Mouse (Mus musculus) ovary, postnatal 10 days (tissue): Measurements from ENCODE around the gene Gapdhs.
"Not testable (repeated sequence)": the region's sequence is repeated elsewhere in the genome, so short reads cannot be mapped to it uniquely, and the experiment has no call there.

Source experiments
- DNase-seq: peaks from one replicate; pipeline ENCODE4 v3.0.0; 2022; ENCODE audit warnings: low spot score

The Gapdhs gene

DNA sequence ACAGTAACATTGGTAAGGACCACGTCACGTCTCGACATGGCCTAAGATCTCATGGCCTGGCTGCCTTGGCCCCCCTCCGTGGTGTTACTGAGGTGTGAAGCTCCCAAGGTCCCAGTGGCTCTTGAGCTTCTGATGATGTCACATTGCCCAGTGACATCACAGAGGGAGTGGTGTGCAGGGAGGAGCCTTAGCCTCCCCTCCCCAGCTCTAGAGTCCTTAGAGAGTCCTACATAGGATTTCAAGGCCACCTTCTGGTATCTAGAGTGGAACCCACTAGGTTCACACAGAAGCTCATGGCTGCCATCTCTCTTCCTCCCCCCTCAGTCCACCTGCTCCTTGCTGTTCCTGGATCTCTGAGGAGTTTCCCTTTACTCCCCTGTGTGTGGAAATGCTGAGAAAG is at the start of gene Gapdhs:
Gapdhs (minus strand) TSS at position 65 of the 400 bp plus-strand sequence.
- not testable (repeated sequence) for DNase-seq

DNA sequence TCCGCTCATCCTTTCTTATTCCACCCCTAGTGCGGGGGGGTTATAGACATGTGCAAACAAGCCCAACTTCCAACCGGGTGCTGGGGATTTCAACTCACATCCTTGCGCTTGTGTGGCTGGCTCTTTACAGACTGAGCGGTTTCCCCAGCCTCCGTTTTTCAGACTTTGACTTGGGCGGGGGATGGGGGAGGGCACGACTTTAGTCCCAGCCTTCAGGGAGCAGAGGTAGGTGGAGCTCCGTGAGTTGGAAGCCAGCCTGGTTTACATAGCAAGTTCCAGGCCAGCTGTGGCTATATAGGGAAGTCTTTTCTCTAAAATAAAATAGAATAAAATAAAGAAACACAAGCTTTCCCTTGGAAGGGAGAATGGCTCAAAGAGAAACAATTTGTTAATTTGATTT is 48.4 kb upstream of the Gapdhs start:
- no peak for DNase-seq

DNA sequence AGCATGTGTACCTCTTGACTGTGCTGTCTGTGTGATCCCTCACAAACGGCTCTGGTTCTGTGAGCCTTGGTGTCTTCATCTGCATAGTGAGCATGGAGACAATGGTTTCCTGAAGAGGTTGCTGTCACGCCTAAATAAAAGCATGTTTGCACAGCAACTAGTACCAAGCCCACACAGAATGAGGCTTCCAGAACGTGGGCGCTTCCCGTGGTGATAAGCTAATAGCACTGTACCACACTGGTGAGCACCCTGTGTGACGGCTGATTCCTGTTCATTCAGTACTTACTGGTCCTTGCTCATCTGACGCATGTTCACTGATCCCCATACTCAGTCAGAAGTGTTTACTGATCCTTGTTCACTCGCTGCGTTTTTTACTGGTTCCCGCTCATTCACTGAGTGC is 46.7 kb upstream of the Gapdhs start:
- DNase-seq: no peak

DNA sequence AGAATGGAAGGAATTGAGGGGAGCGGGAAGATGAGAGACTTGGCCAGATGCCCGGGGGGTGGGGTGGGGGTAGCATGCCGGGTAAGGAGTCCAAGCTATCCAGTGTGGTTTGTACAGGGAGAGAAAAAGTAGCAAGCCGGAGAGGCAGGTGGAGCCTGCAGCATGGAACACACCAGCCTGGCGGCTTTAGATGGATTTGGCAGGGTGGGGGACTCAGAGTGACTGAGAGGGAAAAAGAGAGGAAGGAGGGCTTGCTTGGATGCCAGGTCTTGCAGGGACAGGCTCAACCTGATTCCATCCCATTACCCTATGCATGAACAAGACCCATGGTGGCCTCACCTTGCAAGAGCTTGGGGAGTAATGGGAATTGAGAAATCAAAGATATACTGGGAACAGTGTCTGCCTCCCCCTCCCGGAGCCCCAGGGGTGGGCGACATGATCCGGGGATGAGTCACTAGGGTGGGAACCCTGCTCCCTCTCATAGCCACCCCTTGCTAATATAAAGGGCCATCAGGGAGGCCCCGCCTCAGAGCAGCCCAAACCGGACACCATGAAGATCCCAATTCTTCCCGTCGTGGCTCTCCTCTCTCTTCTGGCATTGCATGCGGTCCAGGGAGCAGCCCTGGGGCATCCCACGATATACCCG is 44.0 kb upstream of the Gapdhs start, which contains the start of gene Krtdap:
Krtdap (plus strand) TSS at position 520 of the 646 bp plus-strand sequence.
- no peak for DNase-seq

DNA sequence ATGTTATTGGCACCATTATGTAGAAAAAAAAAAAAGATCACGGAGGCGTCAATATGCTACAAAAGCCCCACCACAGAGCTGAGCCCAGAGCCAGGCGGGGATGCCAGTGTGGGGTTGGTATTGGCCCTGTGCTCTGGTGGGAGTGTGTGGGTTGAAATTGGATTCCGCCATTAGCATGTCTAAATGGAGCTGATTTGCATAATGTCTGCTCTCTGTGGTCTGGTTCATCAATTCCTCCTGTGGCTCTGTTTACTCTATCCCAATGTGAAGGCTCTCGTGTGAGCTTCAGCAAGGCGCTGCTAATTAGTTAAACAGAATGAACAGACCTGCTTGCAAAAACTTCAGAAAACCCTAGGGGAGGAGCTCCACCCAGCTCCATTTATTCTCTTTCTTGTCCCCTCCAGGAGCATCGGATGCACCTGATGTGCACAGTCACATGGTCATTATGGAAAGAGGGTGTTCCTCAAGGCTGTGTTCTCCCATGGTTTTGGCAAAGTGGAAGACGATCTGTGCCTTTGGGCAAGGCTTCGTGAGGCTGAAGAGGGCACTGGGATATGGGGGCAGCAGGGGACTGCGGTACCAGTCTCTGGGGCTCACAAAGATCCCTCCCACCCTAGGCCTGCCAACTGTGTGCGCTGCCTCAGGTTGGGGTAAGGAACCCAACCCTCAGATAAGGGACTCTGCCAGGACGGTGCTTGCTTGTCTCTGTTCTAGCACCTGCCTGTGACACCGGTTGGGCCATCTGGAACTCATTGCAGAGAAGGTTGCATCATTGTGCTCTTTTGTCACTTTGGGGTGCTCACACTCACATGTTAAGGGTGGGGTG is 42.5 kb upstream of the Gapdhs start:
- DNase-seq: no peak

DNA sequence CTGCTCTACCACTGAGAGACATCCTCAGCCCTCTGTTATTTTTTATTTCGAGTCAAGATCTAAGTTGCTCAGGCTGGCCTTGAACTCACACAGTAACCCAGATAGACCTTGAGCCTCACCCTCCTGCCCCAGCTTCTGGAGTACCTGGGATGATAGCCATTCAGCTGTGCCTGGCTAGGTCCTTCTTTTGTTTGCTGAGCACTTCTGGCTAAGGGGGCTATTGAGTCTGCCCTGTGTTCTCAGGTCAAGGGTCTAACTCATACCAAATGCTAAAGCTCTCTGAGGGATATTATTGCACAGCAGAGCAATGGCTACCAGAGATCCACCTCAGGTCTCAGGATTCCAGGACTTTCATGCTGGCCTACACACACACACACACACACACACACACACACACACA is 41.7 kb upstream of the Gapdhs start:
- no peak for DNase-seq

DNA sequence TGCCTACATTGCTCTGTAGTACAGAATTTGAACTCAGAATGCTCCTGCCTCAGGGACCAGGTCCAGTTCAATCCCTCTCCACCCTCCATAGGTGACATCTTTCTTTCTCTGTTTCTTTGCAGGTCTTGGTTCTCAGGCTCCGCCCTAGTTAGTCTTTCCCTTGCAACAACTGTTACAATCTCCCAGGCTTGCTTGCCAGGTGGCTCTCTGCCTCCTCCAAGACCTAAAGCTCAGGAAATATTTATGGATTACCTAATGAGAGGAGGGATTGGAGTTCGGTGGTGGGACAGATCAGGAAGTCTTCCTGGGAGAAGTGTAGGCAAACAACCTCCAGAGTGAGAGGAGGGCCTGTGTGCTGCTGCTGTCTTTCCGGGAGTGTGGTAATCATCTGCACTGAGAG is 39.2 kb upstream of the Gapdhs start:
- DNase-seq: no peak

DNA sequence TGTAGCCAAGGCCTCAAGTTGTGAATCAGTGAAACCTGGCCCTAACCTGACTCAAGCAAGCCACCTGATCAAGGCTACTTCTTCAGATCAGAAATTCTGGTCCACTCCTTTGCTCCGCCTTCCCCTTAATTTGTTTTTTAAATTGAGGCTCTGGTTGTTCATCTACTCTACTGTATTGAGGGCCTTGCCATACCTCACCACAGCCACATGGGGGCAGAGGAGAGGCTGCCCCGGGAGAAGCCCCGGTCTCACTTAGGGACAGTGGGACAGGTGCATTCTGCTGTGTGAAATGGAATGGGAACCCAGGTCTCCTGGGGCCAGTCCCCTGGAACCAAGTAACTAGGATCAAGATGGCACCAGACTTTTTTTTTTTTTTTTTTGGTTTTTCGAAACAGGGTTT is 38.3 kb upstream of the Gapdhs start:
- no peak for DNase-seq

DNA sequence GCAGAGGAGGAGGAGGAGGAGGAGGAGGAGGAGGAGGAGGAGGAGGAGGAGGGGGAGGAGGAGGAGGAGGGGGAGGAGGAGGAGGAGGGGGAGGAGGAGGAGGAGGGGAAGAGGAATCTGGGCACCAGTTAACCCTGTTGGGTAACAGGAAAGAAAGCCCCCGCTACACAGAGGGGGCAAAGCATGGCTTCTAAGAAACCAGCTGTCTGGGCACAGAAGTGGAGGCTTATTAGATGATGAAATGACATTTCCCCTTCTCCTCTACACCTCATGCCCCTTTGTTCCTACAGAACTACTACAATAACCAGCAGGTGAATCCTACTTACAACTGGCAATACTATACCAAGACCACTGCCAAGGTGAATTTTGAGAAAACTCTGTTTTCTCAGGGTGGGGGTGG is 34.4 kb upstream of the Gapdhs start:
- no peak for DNase-seq

DNA sequence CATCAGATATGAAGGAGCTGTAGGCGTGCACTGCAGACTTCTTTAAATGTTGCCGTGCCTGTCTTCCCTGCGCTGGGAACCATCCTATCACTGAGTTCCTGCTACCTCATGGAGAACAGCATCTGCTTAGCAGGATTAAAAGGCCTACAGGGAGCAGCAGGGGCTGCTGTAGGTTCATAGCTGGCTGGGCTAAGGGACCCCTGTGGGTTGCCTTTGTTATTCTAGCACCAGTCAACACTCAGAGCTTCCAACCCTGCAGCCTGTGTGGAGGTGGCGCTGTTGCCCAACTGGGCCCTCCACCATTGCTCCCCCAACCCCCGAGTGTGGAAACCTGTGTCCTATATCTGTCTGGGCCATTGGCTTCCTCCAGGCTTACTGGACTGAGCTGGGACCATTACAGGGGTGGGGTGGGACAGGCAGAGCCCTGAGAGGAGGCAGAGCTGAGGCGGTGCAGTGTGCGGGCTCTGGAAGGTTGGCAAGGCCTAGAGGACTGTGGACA is 33.6 kb upstream of the Gapdhs start:
- DNase-seq: no peak

DNA sequence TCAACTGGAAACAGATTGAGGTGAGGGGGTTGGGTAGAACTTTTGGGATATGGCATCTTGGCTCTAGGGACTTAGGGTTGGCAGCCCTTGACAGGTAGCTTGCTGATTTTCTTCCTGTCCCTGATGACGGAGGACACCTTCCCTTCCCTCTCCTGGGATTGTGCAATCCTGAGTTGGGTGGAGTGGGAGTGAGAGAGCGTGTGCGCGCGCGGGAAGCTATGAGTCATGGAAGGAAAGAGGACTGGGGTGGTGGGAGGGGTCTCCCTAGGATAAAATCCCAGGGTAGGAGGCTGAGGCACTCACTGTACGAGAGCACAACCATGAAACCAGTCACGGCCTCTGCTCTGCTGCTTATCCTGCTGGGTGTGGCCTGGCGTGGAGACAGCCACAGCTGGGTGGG is 32.6 kb upstream of the Gapdhs start:
- no peak for DNase-seq

DNA sequence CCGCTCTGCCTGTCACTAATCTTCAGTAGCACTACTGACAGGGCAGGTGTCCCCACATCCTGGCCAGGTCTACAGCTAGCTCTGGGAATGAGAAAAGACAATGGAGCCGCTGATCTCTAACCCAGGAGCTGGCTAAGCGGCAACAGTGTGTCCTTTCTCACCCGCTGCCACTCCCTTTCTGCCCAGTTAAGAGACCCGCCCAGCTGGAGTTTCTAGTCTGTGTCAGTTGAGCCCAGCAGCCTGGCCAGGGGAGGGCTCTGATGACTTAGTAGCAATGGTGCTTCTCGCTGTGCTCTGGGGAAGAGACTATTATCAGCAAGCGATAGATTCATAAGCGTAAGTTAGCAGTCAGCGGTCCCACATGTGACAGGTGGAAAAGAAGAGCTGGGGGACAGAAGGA is 25.8 kb upstream of the Gapdhs start:
- DNase-seq: no peak

DNA sequence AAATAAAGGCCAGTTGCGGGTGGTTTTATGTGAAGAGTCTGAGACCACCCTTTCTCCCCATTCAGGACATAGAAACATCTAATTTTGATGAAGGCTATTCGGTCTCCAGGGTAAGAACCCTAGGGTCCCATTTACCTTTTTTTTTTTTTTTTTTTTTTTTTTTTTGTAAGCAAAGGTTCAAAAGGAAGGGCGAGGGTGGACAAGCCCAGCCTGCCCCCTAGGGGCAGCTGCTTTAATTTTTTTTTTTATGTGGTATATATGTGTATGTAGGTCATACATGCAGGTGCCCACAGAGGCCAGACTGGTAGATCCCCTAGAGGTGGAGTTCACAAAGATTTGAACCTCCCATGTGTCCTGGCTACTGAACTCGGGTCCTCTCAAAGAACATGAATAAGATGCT is 22.9 kb upstream of the Gapdhs start:
- DNase-seq: no peak

DNA sequence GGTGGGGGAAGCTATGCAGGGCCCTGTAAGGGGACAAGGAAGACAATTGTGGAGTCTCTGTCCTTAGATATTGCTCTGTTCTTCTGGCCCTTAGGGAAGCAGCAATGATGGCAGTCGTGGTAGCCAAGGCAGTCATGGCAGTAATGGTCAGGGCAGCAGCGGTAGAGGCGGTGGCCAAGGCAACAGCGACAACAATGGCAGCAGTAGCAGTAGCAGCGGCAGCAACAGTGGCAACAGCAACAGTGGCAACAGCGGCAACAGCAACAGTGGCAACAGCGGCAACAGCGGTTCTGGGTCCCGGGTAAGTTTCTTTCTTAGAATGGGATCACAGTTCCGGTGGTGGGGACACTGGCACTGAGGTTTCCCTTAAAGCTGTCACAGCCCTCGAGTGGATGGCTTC is 21.7 kb upstream of the Gapdhs start:
- no peak for DNase-seq

DNA sequence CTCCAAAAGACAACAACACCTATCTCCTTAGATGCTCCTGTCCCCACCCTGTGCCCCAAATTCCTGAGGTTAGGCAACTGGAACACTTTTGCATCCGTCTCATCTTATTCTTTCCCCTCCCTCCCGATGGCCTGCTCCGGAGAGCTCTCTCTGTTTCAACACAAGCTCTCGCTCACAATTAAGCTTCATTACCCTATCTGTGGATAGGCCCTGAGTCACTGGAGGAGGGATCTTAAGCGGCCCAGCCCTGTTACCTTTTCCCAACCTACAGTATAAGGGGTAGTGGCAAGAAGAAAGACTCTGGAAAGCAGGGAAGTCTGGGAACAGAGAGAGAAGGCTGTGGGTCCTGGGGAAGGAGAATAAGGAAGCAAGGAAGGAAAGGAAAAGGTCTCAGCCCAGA is 20.0 kb upstream of the Gapdhs start, which contains the start of gene Dmkn:
Dmkn (plus strand) TSS at position 301 of the 400 bp plus-strand sequence.
- DNase-seq: no peak

DNA sequence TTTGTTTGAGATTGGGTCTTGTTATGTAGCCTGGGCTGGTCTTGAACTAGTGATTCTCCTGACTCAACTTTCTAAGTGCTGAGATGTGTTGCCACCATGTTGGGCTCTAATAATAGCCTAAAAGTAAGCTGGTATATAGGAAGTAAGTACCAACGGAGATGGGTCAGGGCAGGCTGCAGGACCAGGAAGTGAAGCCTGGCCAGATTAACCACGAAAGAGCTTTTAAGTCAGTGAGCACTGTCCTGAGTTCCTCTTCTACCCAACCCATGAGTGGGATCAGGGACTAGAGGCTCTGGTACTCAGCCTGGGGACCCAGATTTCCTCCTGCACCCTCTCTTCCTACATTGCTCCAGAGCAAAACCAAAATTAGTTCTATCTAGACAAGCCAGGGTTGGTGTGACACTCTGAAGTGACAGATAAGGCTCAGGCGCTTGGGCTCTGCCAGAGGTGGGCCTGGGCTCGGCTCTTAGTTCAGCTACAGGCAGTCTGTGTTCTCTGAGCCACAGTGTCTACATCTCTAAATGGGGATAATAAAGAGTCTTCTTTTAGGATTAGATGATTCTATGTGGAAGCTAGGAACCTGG is 18.4 kb upstream of the Gapdhs start:
- no peak for DNase-seq

DNA sequence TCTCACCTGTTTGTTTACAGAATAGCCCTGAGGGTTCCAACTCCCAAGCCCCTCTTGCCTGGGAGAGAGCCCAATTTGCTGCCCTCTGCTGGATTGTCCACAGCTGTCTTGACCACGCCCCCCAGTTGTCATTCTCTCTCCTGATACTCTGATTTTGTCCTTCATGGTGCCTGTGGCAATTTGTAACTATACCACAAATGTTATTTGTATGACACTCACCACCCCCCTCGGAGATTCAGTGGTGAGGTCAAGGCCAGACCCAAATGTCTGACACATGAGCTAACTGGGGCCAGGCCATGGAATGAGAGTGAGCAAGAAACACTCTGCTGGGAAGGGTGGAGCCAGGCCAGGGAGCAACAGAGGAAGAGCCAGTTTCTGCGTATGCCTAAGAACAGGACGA is 15.4 kb upstream of the Gapdhs start:
- no peak for DNase-seq

DNA sequence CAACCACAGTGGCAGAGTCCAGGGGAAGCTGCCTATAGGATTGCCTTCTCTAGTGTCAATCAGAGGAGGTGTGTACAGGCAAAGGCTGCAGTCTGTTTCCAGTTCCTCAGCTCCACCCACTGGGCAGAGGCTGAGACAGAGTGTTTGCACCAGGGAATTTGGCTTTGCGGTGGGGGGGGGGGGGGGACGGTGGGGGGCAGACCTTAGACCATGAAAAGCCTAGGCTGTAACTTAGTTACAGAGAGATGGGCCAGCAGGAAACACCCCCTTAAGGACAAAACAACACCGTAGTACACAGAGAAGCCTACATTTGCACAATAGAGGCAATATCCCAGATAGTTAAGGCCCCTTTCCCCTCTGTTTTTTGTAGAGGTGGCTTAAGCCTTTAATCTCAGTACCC is 13.5 kb upstream of the Gapdhs start:
- DNase-seq: no peak

DNA sequence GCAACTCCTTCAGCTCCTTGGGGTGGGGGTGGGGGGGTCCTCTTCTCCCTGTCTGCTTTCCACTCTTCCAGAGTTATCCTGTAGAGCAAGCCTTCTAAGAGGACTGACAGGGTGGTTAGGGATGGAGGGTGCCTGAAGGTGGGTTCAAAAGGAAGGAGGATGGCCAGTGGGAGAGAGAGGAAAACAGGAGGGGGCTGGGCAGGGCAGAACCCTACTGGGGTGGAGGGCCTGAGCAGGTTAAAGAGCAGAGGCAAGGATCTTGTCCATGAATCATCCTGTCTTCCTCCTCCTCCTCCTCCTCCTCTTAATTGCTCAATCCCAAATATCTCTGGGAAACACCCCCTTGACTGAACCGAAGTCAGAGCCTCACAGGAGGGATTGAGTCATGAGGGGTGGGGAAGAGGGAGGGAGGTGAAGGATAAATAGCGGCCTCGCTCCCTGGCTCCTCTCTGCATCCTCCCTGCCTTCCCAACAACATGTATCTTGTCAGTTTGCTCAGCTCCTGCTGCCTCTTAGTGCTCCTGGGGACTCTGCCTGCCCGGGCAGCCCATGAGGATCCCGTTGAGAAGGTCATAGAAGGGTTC is 7.7 kb upstream of the Gapdhs start, which contains the start of gene Sbsn:
Sbsn (plus strand) TSS at position 386 of the 584 bp plus-strand sequence.
- DNase-seq: no peak

DNA sequence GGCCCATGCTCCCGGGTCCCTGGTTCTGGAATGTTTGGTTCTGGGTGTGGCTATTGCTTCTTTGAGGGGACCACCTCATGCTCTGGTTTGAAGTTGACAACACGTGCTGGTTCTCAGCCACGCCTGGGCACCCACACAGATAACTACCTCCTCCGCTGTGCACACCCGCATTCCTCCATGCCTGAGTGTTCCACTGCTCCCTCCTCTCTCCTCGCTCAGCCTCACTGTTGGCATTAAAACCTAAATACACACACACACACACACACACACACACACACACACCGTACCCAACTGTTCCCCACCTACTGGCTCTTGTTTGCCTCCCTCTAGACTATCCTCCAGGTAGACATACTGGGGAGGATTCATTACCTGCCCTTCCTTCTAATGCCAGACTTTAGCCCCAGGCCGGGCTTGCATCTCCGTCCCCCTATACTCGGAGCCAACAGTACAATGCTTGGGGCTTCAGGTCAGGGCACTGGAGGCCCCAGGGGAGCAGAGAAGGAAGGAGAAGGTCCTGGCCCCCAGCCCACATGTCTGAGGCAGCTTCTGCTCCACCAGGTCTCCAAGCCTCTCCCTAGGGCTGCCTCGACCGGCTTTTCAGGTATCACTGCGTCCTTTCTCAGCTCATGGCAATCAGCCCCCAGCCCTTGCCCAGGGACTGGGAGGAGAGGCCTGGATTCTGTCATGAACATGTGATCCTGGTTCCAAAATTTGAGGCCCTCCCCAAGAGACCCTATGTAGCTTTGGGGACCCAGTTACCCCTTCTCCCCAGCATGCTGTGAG is 6.5 kb upstream of the Gapdhs start:
- no peak for DNase-seq

DNA sequence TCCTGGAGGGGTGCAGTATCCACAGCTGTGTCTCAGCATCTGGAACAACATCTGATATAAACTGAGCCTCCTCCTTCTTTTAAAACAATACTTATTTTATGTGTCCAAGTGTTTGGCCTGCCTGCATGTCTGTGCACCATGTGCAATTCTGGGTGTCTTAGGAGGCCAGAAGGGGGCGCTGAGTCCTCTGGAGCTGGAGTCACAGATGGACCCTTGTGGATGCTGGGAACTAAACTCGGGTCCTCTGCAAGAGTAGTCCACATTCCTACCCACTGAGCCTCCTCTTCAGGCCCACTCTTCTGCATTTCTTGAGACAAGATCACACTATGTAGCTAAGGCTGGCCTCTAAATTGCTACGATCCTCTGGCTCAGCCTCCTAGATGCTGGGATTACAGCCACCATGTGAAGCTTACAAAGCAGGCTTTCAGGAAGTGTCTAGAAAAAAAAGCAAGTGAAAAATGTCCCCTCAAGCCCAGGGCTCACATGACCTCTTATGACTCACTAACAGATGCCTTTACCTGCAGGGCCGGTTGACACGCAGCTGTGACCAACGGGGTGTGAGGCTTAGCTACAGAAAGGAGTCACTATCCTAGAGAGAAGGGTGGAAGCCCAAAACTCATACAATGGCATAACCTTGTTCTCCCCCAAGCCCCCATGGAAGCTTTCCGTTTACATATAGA is 4.2 kb upstream of the Gapdhs start:
- no peak for DNase-seq
